In the genomic region with DNA sequence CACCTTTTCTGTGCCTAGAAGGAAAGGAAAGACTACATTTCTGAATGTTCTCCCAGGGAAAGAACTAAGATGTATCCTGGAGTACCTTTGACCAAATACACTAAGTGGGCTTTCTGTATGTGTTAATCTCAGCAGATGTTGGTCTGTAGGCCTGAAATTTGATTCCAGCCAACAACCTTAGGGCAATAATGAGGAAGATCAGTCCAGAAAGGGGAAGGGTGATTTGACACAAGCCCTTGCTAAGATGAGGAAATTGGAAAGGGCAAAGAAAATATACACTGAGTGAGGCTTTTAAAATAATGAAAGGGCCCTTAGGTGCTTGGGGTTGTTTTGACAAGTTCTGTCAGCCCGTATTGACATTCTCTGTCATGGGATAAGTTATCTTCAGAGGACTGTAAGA, we compare ENCODE assay signal across 25 mouse cellular contexts. TPM values are rescaled to one million over a fixed set of nuclear protein-coding genes. Genes with fewer than 3 reads are reported as not detected.
DNase-seq lines count a peak whose midpoint lies in the region; ATAC-seq and TF ChIP-seq lines count a peak whose summit lies in the region.
"Had no signal": no experiment of that assay in that cellular context is flagged by ENCODE, and none has a peak within 500 bp of the region (broad histone marks: within the 10 kb centered on the region; RNA-seq: fewer than 3 reads in every experiment).

No protein-coding gene starts in this region.

- no peaks in the 10 kb centered on the region for H3K9me3 ChIP-seq in liver, embryonic 11.5 days (ENCODE audit: control insufficient read depth, low read length)
- H3K9me3 ChIP-seq: forebrain, embryonic 10.5 days; forebrain, embryonic 13.5 days; heart, embryonic 13.5 days had no signal

- no peaks in the 10 kb centered on the region for H3K4me1 ChIP-seq in liver, adult 2 months (ENCODE audit: control insufficient read depth, insufficient read depth, low read length)
- no peaks in the 10 kb centered on the region for H3K4me1 ChIP-seq in liver, embryonic 11.5 days (replicated peaks; ENCODE audit: control insufficient read depth, insufficient read depth, low read length)
- no peaks in the 10 kb centered on the region for H3K4me1 ChIP-seq in kidney, adult 2 months (ENCODE audit: control insufficient read depth, insufficient read depth, low read length)
- H3K4me1 ChIP-seq: forebrain, embryonic 10.5 days; forebrain, embryonic 13.5 days; heart, embryonic 13.5 days had no signal

- no peaks in the 10 kb centered on the region for H3K79me2 ChIP-seq in liver, adult 2 months (ENCODE audit: control insufficient read depth, insufficient read depth, low read length)

- 70% methylated on average over 1 of the region's 1 CpGs for WGBS in liver, adult 2 months
- WGBS in liver, embryonic 11.5 days, result 65% methylated on average over 1 of the region's 1 CpGs
- WGBS in kidney, adult 2 months, result 76% methylated on average over 1 of the region's 1 CpGs

- H3K27ac ChIP-seq in liver, adult 2 months (replicated peaks; ENCODE audit: insufficient read depth, low read depth, low read length), result no peak overlapping the region
- H3K27ac ChIP-seq in liver, embryonic 11.5 days (ENCODE audit: low read depth, low read length), result no peak overlapping the region
- H3K27ac ChIP-seq in kidney, adult 2 months (ENCODE audit: insufficient read depth, low read depth, low read length), result no peak overlapping the region
- H3K27ac ChIP-seq: forebrain, embryonic 10.5 days; forebrain, embryonic 13.5 days; heart, embryonic 13.5 days; hindbrain, embryonic 14.5 days; hindbrain, postnatal 0 days had no signal

- no peak overlapping the region for H3K9ac ChIP-seq in liver, adult 2 months (ENCODE audit: low read depth, low read length)
- H3K9ac ChIP-seq in liver, embryonic 11.5 days (ENCODE audit: low read depth, low read length), result no peak overlapping the region
- H3K9ac ChIP-seq: forebrain, embryonic 13.5 days; heart, embryonic 13.5 days; hindbrain, embryonic 14.5 days had no signal

- no peaks in the 10 kb centered on the region for H3K27me3 ChIP-seq in liver, adult 2 months (ENCODE audit: control insufficient read depth, insufficient read depth, low read length)
- no peaks in the 10 kb centered on the region for H3K27me3 ChIP-seq in liver, embryonic 11.5 days (replicated peaks; ENCODE audit: control insufficient read depth, insufficient read depth, low read length)
- no peaks in the 10 kb centered on the region for H3K27me3 ChIP-seq in splenic B cell, adult 2 months (ENCODE audit: control insufficient read depth, insufficient read depth, low read length, poor library complexity, severe bottlenecking)
- no peaks in the 10 kb centered on the region for H3K27me3 ChIP-seq in kidney, adult 2 months (replicated peaks; ENCODE audit: control insufficient read depth, insufficient read depth, low read length)
- H3K27me3 ChIP-seq: forebrain, embryonic 13.5 days; heart, embryonic 13.5 days had no signal

- H3K4me3 ChIP-seq in liver, adult 2 months (ENCODE audit: insufficient read depth, low read depth, low read length), result no peak overlapping the region
- no peak overlapping the region for H3K4me3 ChIP-seq in liver, embryonic 11.5 days (ENCODE audit: low read depth, low read length)
- H3K4me3 ChIP-seq in kidney, adult 2 months (ENCODE audit: insufficient read depth, low read depth, low read length), result no peak overlapping the region
- H3K4me3 ChIP-seq: forebrain, embryonic 10.5 days; forebrain, embryonic 13.5 days; heart, embryonic 13.5 days had no signal

- no peak for TF ChIP-seq CTCF in liver, adult 2 months (IDR thresholded peaks at IDR 0.05; ENCODE audit: low read depth, low read length)
- TF ChIP-seq CTCF in kidney, adult 2 months (conservative IDR thresholded peaks at IDR 0.05; ENCODE audit: insufficient read depth, insufficient read length, low read depth, low read length), result no peak

- peak; percentile 18 for DNase-seq in liver, adult 2 months (ENCODE audit: extremely low read depth, low read depth, low spot score)
- no peak for DNase-seq in liver, embryonic 11.5 days (ENCODE audit: low spot score)
- DNase-seq in splenic B cell, adult 2 months (ENCODE audit: low read depth, low spot score), result peak; percentile 25
- no peak for DNase-seq in kidney, adult 2 months
- no peak for DNase-seq in kidney, postnatal 10 days
- no peak for DNase-seq in adrenal gland, postnatal 25 days
- DNase-seq: adrenal gland, adult 8-10 months; cerebellum, adult 11-12 months; cerebellum, adult 8-10 months; cerebellum, postnatal 10 days; cerebellum, postnatal 36 days; gastrocnemius, postnatal 10 days; gastrocnemius, postnatal 36 days; heart, adult 18-20 months; heart, postnatal 14 days; heart, postnatal 4 days had no signal

- no peak for ATAC-seq in liver, embryonic 11.5 days (replicated peaks; ENCODE audit: low FRiP score)
- ATAC-seq in common myeloid progenitor, adult 5-6 weeks (replicated peaks; ENCODE audit: low read depth, poor library complexity, severe bottlenecking), result peak; percentile 50; the same call in 1 of the 2 replicates
- peak; percentile 80 for ATAC-seq in megakaryocyte progenitor cell, adult 5-6 weeks (replicated peaks; ENCODE audit: poor library complexity)
- ATAC-seq: activated CD4-positive, CD25-positive, alpha-beta regulatory T cell, adult 4 months; forebrain, embryonic 13.5 days; forebrain, embryonic 16.5 days; hindbrain, postnatal 0 days had no signal

- TF ChIP-seq POLR2A in liver, adult 2 months (IDR thresholded peaks at IDR 0.05; ENCODE audit: extremely low read depth, insufficient read depth, low read length), result no peak
- TF ChIP-seq POLR2A in kidney, adult 2 months (IDR thresholded peaks at IDR 0.05; ENCODE audit: low read depth, low read length), result no peak

- no peaks in the 10 kb centered on the region for H3K36me3 ChIP-seq in liver, adult 2 months (ENCODE audit: control insufficient read depth, insufficient read depth, low read length)
- H3K36me3 ChIP-seq in liver, embryonic 11.5 days (ENCODE audit: control insufficient read depth, insufficient read depth, low read length), result no peaks in the 10 kb centered on the region
- H3K36me3 ChIP-seq in splenic B cell, adult 2 months (ENCODE audit: control insufficient read depth, insufficient read depth, low read length, poor library complexity, severe bottlenecking), result peaks cover 7% of the 10 kb centered on the region; the same call in 1 of the 2 replicates
- no peaks in the 10 kb centered on the region for H3K36me3 ChIP-seq in kidney, adult 2 months (ENCODE audit: control insufficient read depth, insufficient read depth, low read length)
- H3K36me3 ChIP-seq: forebrain, embryonic 10.5 days; heart, embryonic 13.5 days had no signal

- H3K4me2 ChIP-seq in liver, embryonic 11.5 days, result no peak overlapping the region
- H3K4me2 ChIP-seq: forebrain, embryonic 13.5 days; heart, embryonic 13.5 days; hindbrain, embryonic 14.5 days had no signal

RNA-seq across cellular contexts. Expression of gene Cd180, which starts 23.6 kb away (rescaled TPM):
- 1.6 and 2.6 TPM in 2 replicates for total RNA-seq in liver, adult 2 months (2014; rRNA removed)
- polyA plus RNA-seq in liver, adult 2 months (2012; rRNA removed), result 1.1 and 2.1 TPM in 2 replicates
- 0.68 and 1.7 TPM in 2 replicates for polyA plus RNA-seq in liver, embryonic 11.5 days (2014; fragmentation: Nextera tagmentation; extraction: Ambion mirVana)
- total RNA-seq in common myeloid progenitor, adult 5-6 weeks (2017), result 23.2 and 25.9 TPM in 2 replicates
- 47.1 and 51.5 TPM in 2 replicates for total RNA-seq in megakaryocyte progenitor cell, adult 5-6 weeks (2015)
- 11.2 and 14.5 TPM in 2 replicates for total RNA-seq in megakaryocyte progenitor cell, adult 5-6 weeks (2017)
- 1.0 and 2.1 TPM in 2 replicates for polyA plus RNA-seq in kidney, adult 2 months (2012; rRNA removed)
- total RNA-seq in adrenal gland, postnatal 25 days (2021), result 0.95 and 1.6 TPM in 2 replicates

Comparison
In these comparisons a context has a peak if more than half of its experiments do, and no peak if none do; other contexts are left out.
1. DNase-seq: peak in liver, adult 2 months (single experiment) and splenic B cell, adult 2 months (single experiment); none in liver, embryonic 11.5 days (single experiment), kidney, adult 2 months (single experiment), kidney, postnatal 10 days (single experiment) and adrenal gland, postnatal 25 days (single experiment).